Mouse (Mus musculus) spleen, postnatal 36 days (tissue): ENCODE results near the gene Galt.
"Not testable (repeated sequence)": the region's sequence is repeated elsewhere in the genome, so short reads cannot be mapped to it uniquely, and the experiment has no call there.

Experiments
- DNase-seq, 2 experiments: peaks; one replicate each; pipeline ENCODE4 v3.0.0; 2022; ENCODE audit warnings: low spot score in 2 of 2, mixed read lengths in 1 of 2

Gene Galt

GRCm38 (mm10) chr4:41774506-41774905 is 19.5 kb downstream of the Galt start:
- DNase-seq: not testable (repeated sequence)

- not testable (repeated sequence) for DNase-seq
These were observed 20.8 kb downstream of the Galt start for GRCm38 (mm10) chr4:41775840-41776239.

GRCm38 (mm10) chr4:41781271-41781670 is 26.2 kb downstream of the Galt start:
- DNase-seq: not testable (repeated sequence)

GRCm38 (mm10) chr4:41781748-41782485 is 26.9 kb downstream of the Galt start:
- not testable (repeated sequence) for DNase-seq

GRCm38 (mm10) chr4:41782711-41783110 is 27.7 kb downstream of the Galt start:
- not testable (repeated sequence) for DNase-seq

- not testable (repeated sequence) for DNase-seq
These were observed 28.2 kb downstream of the Galt start for GRCm38 (mm10) chr4:41783197-41783596.
